28 mouse cellular contexts compared by ENCODE assay signal in the genomic region with DNA sequence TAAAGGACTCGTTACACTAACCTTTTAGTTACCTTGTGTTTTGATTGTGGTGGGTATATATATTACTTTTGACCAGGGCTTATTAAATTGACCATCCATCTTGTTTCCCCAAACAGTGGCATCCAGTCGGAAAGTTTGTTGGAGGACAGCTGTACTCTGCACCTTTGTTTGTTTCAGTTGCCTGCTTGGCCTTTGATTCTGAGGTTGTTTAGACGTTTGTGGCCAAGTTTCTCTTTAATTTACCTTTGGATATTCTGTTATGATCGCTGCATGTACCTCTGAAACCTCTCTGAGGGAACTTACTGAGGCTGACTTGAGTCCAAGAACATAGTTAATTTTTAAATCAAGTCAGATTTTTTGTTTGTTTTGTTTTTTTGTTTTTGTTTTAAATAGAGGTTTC.
"Had no signal": no experiment of that assay in that cellular context is flagged by ENCODE, and none has a peak within 500 bp of the region (broad histone marks: within the 10 kb centered on the region; RNA-seq: fewer than 3 reads in every experiment).

No protein-coding gene starts in this region.

- H3K36me3 ChIP-seq: embryonic facial prominence, embryonic 15.5 days; forebrain, embryonic 12.5 days; forebrain, embryonic 15.5 days had no signal

- H3K27ac ChIP-seq: embryonic facial prominence, embryonic 10.5 days; embryonic facial prominence, embryonic 12.5 days; embryonic facial prominence, embryonic 13.5 days; embryonic facial prominence, embryonic 15.5 days; forebrain, embryonic 10.5 days; forebrain, embryonic 12.5 days; forebrain, embryonic 13.5 days; forebrain, embryonic 15.5 days; gastrocnemius, adult 2 months had no signal

- H3K4me3 ChIP-seq: embryonic facial prominence, embryonic 10.5 days; embryonic facial prominence, embryonic 12.5 days; embryonic facial prominence, embryonic 13.5 days; embryonic facial prominence, embryonic 15.5 days; erythroblast, embryonic 14.5 days; forebrain, embryonic 10.5 days; forebrain, embryonic 12.5 days; forebrain, embryonic 13.5 days; forebrain, embryonic 15.5 days; gastrocnemius, adult 2 months had no signal

- H3K4me2 ChIP-seq: embryonic facial prominence, embryonic 12.5 days; embryonic facial prominence, embryonic 13.5 days; embryonic facial prominence, embryonic 15.5 days; forebrain, embryonic 12.5 days; forebrain, embryonic 13.5 days; forebrain, embryonic 15.5 days had no signal

- DNase-seq: cerebellum, adult 18-20 months; cerebellum, adult 2 months; cerebellum, adult 8-10 months; cerebellum, adult 9-10 months; cerebellum, adult 9-11 months; cerebellum, postnatal 10 days; cerebellum, postnatal 14 days; cerebellum, postnatal 25 days; cerebellum, postnatal 36 days; embryo, embryonic 11 days; forebrain, postnatal 0 days; gastrocnemius, adult 2 months; gastrocnemius, postnatal 10 days; gastrocnemius, postnatal 14 days; gastrocnemius, postnatal 25 days; gastrocnemius, postnatal 36 days; heart, adult 11 months had no signal

- H3K9ac ChIP-seq: embryonic facial prominence, embryonic 12.5 days; embryonic facial prominence, embryonic 13.5 days; embryonic facial prominence, embryonic 15.5 days; forebrain, embryonic 12.5 days; forebrain, embryonic 13.5 days; forebrain, embryonic 15.5 days; forebrain, postnatal 0 days had no signal

- ATAC-seq: forebrain, embryonic 13.5 days; forebrain, embryonic 14.5 days; forebrain, embryonic 15.5 days; forebrain, embryonic 16.5 days; forebrain, postnatal 0 days had no signal

- H3K27me3 ChIP-seq: embryonic facial prominence, embryonic 12.5 days; embryonic facial prominence, embryonic 13.5 days; embryonic facial prominence, embryonic 15.5 days; forebrain, embryonic 12.5 days; forebrain, embryonic 13.5 days; forebrain, embryonic 15.5 days had no signal

- H3K9me3 ChIP-seq: embryonic facial prominence, embryonic 10.5 days; embryonic facial prominence, embryonic 12.5 days; embryonic facial prominence, embryonic 13.5 days; embryonic facial prominence, embryonic 15.5 days; forebrain, embryonic 10.5 days; forebrain, embryonic 12.5 days; forebrain, embryonic 13.5 days; forebrain, embryonic 15.5 days had no signal
